Mouse (Mus musculus) spleen, adult 2 months (tissue): Measurements from ENCODE around the gene Tagln3. TPM values are rescaled to one million over a fixed set of nuclear protein-coding genes. Genes with fewer than 3 reads are reported as not detected.

Experiments
- DNase-seq, 2 experiments: peaks; one replicate each; pipeline versions ENCODE4 v3.0.0 to v3.0.0-alpha.2; 2012 to 2021; ENCODE audit warnings: low spot score in 2 of 2, low read depth in 1 of 2
- H3K27ac ChIP-seq: fragments of 200-500 bp; 2 replicates; pipeline ENCODE4 v1.5.1; 2012; ENCODE audit warnings: low read length, inconsistent platforms; ENCODE audit not compliant: insufficient read depth
- H3K27me3 ChIP-seq: fragments of 200-500 bp; 2 replicates; pipeline ENCODE4 v1.6.1; 2012; ENCODE audit warnings: mild to moderate bottlenecking, moderate library complexity, low read length, inconsistent platforms; ENCODE audit not compliant: control insufficient read depth, insufficient read depth
- H3K36me3 ChIP-seq: fragments of 200-500 bp; 2 replicates; pipeline ENCODE4 v1.6.1; 2012; ENCODE audit warnings: mild to moderate bottlenecking, low read length, inconsistent platforms; ENCODE audit not compliant: control insufficient read depth, insufficient read depth
- H3K4me1 ChIP-seq: fragments of 200-500 bp; 2 replicates; pipeline ENCODE4 v1.6.1; 2011; ENCODE audit warnings: inconsistent platforms; ENCODE audit not compliant: control insufficient read depth, insufficient read depth, insufficient read length
- H3K4me3 ChIP-seq: fragments of 200-500 bp; 2 replicates; pipeline ENCODE4 v1.5.1; 2011; ENCODE audit warnings: mild to moderate bottlenecking, inconsistent platforms; ENCODE audit not compliant: insufficient read depth, insufficient read length; ENCODE audit errors: extremely low read depth
- CTCF ChIP-seq: fragments of 200-500 bp; IDR thresholded peaks from 2 replicates; pipeline ENCODE4 v1.5.1; 2011; ENCODE audit warnings: mild to moderate bottlenecking, inconsistent platforms; ENCODE audit not compliant: insufficient read depth, insufficient read length, insufficient replicate concordance; ENCODE audit errors: extremely low read depth
- POLR2A ChIP-seq: fragments of 200-500 bp; IDR thresholded peaks from 2 replicates; pipeline ENCODE4 v1.6.1; 2011; ENCODE audit warnings: low read depth, low read length, inconsistent platforms
- WGBS: fragments of 180-500 bp; shearing (Covaris S2); methylation state at CpG from one replicate; pipeline ENCODE4 v1.1.7; 2018; 5-methylcytosine and 5-hydroxymethylcytosine counted together
- polyA plus RNA-seq: library from polyadenylated mRNA; depleted of rRNA; stranded (reverse); fragments of >200 nt; gene quantifications from 2 replicates; pipeline ENCODE4 v1.2.3, GENCODE M21; 2012

Gene Tagln3
- polyA plus RNA-seq, 1 experiment: 0.34 TPM

DNA sequence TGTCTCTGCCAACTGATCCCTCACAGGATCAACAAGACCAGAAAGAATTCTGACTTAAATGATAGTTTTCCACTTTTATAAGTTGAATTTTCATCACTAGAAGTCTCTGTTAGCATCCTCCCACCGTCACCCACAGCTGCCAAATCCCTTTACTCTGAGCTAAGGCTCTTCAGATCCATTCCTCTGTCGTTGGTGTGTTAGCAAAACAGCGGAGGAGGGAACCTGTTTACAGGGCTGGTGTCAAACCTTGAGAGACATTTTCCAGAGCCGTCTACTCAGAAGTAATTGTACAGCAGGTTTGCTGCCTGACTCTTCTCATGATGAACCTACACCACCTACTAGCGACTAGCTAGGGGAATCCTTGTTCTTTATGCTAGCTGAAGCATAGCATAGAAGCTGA is 25.1 kb downstream of the Tagln3 start:
- no peak overlapping the region for H3K4me3 ChIP-seq
- H3K4me1 ChIP-seq: no peaks in the 10 kb centered on the region
- WGBS: 78% methylated on average over 5 of the region's 5 CpGs
- no peak for DNase-seq
- TF ChIP-seq CTCF: no peak
- TF ChIP-seq POLR2A: no peak
- H3K27ac ChIP-seq: no peak overlapping the region
- no peaks in the 10 kb centered on the region for H3K36me3 ChIP-seq
- H3K27me3 ChIP-seq: no peaks in the 10 kb centered on the region

DNA sequence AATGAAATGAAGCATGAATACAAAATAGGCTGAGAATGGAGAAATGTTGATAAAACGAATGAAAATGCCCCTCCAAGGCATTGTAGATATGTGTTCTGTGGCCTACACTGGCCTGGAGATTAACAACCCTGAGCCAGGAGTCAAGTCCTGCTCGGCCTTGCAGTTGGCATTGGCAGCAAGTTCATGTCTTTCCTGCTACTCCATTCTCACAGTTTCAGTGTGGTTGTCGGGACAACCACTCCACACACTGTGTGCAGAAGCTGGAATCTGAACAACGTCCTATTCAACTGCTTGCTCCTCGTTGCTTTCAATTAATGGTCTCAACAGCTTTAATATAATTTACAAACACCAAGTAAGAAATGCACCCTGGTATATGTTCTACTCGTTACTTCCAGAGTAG is 26.4 kb downstream of the Tagln3 start:
- TF ChIP-seq CTCF (no peak), POLR2A (no peak)
- DNase-seq: no peak
- Histone ChIP-seq H3K4me1 (no peaks in the 10 kb centered on the region), H3K27ac (no peak overlapping the region), H3K36me3 (no peaks in the 10 kb centered on the region), H3K27me3 (no peaks in the 10 kb centered on the region), H3K4me3 (no peak overlapping the region)
- 83% methylated on average over 6 of the region's 6 CpGs for WGBS

DNA sequence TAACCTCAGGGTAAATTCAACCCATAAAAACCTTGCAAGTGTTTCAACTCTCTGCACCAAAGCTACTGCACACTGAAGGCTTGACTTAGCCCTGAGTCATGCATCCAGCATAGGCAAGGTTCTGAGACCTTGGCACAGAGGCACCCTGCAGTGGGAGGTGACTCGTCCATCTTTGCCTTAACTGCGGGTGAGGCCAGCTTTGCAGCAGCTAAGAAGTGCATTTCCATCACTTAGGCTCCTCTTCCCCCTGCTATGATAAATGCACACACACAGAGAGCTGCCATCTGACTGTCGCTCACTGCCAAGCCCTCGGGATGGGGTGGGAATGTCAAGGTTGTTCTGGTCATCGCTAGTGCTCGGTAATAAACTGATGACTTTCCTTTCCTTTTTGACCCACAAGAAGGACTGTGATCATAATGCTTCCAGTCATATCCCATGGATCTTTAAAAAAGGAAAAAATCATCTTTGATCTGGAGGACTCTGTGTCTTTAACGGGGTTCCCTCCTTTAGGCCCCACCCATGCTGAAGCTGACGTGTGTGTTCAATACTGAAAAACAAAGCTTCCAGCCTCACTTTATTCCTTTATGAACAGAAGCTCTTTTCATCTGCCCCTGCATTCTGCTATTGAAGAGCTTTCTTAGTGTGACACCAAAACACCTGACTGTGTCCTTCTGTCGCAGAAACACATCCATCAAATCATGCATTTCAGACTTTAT is 28.8 kb downstream of the Tagln3 start:
- no peaks in the 10 kb centered on the region for H3K4me1 ChIP-seq
- H3K4me3 ChIP-seq: no peak overlapping the region
- WGBS: 91% methylated on average over 9 of the region's 9 CpGs
- TF ChIP-seq POLR2A: no peak
- no peak for TF ChIP-seq CTCF
- H3K27ac ChIP-seq: no peak overlapping the region
- DNase-seq: no peak
- H3K27me3 ChIP-seq: no peaks in the 10 kb centered on the region
- no peaks in the 10 kb centered on the region for H3K36me3 ChIP-seq

DNA sequence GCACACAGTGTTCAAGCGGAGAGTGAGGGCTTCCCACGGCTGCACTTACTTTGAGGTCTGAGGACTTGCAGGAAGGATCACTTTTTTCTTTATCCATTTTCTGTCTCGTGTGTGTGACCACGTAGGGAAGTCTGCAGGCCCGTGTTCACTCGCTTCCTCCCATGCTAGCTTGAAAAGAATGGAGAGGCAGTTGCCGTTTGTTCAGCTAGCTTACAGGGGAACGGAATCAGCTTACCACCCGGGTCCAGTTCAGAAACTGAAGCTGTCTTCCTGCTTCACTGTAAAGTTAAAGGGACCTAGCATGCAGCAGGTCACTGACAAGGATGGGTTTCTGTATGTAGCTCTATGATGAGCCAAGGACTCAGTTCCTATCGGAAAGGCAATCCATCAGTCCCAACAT is 30.9 kb downstream of the Tagln3 start, which contains the start of gene Tmprss7:
Tmprss7 (minus strand) TSS at position 101 of the 400 bp plus-strand sequence.
- DNase-seq: no peak
- 41% methylated on average over 10 of the region's 10 CpGs for WGBS
- no peaks in the 10 kb centered on the region for H3K27me3 ChIP-seq
- no peaks in the 10 kb centered on the region for H3K4me1 ChIP-seq
- TF ChIP-seq POLR2A: no peak
- H3K4me3 ChIP-seq: no peak within 1 kb of the TSS
- H3K36me3 ChIP-seq: no peaks in the 10 kb centered on the region
- no peak within 1 kb of the TSS for H3K27ac ChIP-seq

DNA sequence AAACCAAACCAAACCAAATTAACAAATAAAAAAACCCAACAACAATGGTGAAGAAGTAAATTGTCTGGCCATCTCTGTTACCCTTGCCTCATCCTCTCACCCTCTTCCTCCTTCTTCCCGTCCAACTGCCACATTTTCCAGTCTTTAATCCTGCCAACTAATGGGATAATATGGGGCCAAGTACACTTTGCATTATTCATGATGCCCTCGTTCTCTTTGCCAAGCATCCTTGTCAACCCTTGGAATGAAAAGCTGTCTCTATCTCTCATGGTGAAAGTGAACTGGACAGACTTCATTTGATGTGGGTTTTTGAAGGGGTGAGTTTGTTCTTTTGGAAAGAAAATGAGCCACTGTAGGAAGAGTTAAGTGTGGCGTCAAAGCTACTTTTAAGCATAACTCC is 31.6 kb downstream of the Tagln3 start:
- no peaks in the 10 kb centered on the region for H3K4me1 ChIP-seq
- DNase-seq: no peak
- H3K36me3 ChIP-seq: no peaks in the 10 kb centered on the region
- WGBS: 84% methylated on average over 3 of the region's 3 CpGs
- no peaks in the 10 kb centered on the region for H3K27me3 ChIP-seq
- H3K4me3 ChIP-seq: no peak overlapping the region
- no peak overlapping the region for H3K27ac ChIP-seq
- no peak for TF ChIP-seq CTCF
- TF ChIP-seq POLR2A: no peak

DNA sequence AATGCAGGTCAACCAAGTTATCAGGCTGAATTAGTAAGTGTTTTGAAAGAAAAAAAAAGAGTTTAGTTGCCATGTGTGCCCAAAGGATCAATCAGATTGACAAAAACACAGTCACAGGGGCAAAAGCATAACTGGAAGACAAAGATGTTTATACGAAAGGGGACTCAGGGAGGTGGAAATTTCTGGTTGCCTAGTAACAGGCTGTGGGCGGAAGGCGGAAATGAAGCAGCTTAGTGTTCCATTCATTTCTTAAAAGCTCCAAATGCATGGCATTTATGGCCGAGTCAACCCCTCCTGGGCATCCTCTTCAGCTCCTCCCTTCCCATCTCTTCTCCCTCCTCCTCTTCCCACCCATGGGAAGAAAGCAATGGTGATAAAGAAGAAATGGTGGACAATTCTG is 34.2 kb downstream of the Tagln3 start:
- Histone ChIP-seq H3K27ac (no peak overlapping the region), H3K4me1 (no peaks in the 10 kb centered on the region), H3K27me3 (no peaks in the 10 kb centered on the region), H3K36me3 (no peaks in the 10 kb centered on the region), H3K4me3 (no peak overlapping the region)
- DNase-seq: no peak
- TF ChIP-seq POLR2A: no peak
- no peak for TF ChIP-seq CTCF
- WGBS: 48% methylated on average over 4 of the region's 4 CpGs

DNA sequence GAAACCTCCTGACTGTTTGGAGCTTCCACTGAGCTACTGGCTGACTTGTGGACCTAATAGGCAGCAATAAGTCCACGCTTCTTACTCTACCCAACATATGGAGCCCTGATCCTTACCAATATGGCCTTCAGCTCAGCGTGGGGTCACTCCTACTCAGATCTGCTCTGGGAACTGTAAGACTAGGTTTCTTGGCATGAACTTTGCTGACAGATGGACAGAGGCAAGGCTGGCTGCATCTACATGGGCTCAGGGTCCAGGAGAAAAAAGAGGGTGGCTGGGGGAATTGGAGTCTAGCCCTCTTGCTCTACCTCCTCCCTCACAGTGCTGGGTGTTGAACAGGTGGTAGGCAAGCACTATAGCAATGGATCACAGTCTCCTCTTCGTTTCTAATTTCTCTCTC is 37.6 kb downstream of the Tagln3 start:
- no peaks in the 10 kb centered on the region for H3K36me3 ChIP-seq
- H3K4me3 ChIP-seq: no peak overlapping the region
- H3K27me3 ChIP-seq: no peaks in the 10 kb centered on the region
- WGBS: 84% methylated on average over 3 of the region's 3 CpGs
- H3K4me1 ChIP-seq: no peaks in the 10 kb centered on the region
- DNase-seq: no peak
- no peak overlapping the region for H3K27ac ChIP-seq
- TF ChIP-seq CTCF: no peak
- no peak for TF ChIP-seq POLR2A
